Mouse (Mus musculus): ENCODE measurements around the gene Rnf187. TPM values are rescaled to one million over a fixed set of nuclear protein-coding genes. Genes with fewer than 3 reads are reported as not detected.

The Rnf187 gene
- total and polyA plus RNA-seq, 3 experiments = 185 to 195 (median 188) TPM

- no peaks in the 10 kb centered on the region for H3K79me2 ChIP-seq (replicated peaks; ENCODE audit: control insufficient read depth, extremely low read depth, insufficient read depth, poor library complexity, severe bottlenecking)
- in situ Hi-C loops (cut with MboI; ENCODE audit: low pct_ligation_motif_present, low pct_unique_long_range_greater_than_20kb, low sequenced_read_pairs) = no loop called here
- TF ChIP-seq HCFC1 (IDR thresholded peaks at IDR 0.05; ENCODE audit: low read depth, low read length) (no peak), SIN3A (IDR thresholded peaks at IDR 0.05; ENCODE audit: low read length) (no peak), USF2 (conservative IDR thresholded peaks at IDR 0.05; ENCODE audit: low read depth, low read length) (no peak), CHD2 (IDR thresholded peaks at IDR 0.05; ENCODE audit: low read length) (no peak), USF1 (IDR thresholded peaks at IDR 0.05; ENCODE audit: low read depth, low read length) (no peak), MAX (IDR thresholded peaks at IDR 0.05; ENCODE audit: low read length) (no peak), ETS1 (conservative IDR thresholded peaks at IDR 0.05; ENCODE audit: low read depth, low read length) (no peak), POLR2A (IDR thresholded peaks at IDR 0.05; ENCODE audit: low read depth, low read length) (no peak), CTCF (conservative IDR thresholded peaks at IDR 0.05 in 1 of 2, IDR thresholded peaks at IDR 0.05 in 1 of 2; ENCODE audit: low read depth in 2 of 2, low read length in 2 of 2) (no peak), KAT2A (IDR thresholded peaks at IDR 0.05; ENCODE audit: insufficient replicate concordance, low read length) (no peak), ZMIZ1 (IDR thresholded peaks at IDR 0.05; ENCODE audit: low read depth, low read length) (no peak), EP300 (IDR thresholded peaks at IDR 0.05; ENCODE audit: low read length) (no peak), BHLHE40 (IDR thresholded peaks at IDR 0.05; ENCODE audit: low read depth, low read length) (no peak), ZC3H11A (IDR thresholded peaks at IDR 0.05; ENCODE audit: low read depth, low read length) (no peak), NRF1 (IDR thresholded peaks at IDR 0.05; ENCODE audit: low read depth, low read length) (no peak)
- H3K36me3 ChIP-seq (replicated peaks in 1 of 2; ENCODE audit: control insufficient read depth in 1 of 2, insufficient read depth in 1 of 2, low read length in 1 of 2) = no peaks in the 10 kb centered on the region
- no peak within 1 kb of the TSS for H3K9ac ChIP-seq (ENCODE audit: insufficient read depth, low read depth)
- H3K27me3 ChIP-seq (replicated peaks) = peaks cover 59% of the 10 kb centered on the region
- H3K4me1 ChIP-seq (ENCODE audit: control insufficient read depth in 1 of 2, insufficient read depth in 2 of 2) = peaks cover 0 to 11% of the 10 kb centered on the region in 2 experiments; a peak in 2 of 4 replicates
- H3K27ac ChIP-seq (ENCODE audit: insufficient read depth, low read depth) = no peak within 1 kb of the TSS
- no peak within 1 kb of the TSS for H3K4me3 ChIP-seq (replicated peaks in 1 of 3; ENCODE audit: low read depth in 2 of 3, low read length in 2 of 3, poor library complexity in 1 of 3)
- no peak for DNase-seq (ENCODE audit: extremely low read depth)
- dilution Hi-C loops (cut with MboI; ENCODE audit: extremely low pct_ligation_motif_present, extremely low pct_unique_long_range_greater_than_20kb, low sequenced_read_pairs) = no loop called here
- H3K4me2 ChIP-seq (ENCODE audit: insufficient read depth, low read depth, poor library complexity, severe bottlenecking) = no peak within 1 kb of the TSS
- no peaks in the 10 kb centered on the region for H3K9me3 ChIP-seq (replicated peaks; ENCODE audit: low read length)
Observed at GRCm38 (mm10) chr11:58948542-58949479, 10.1 kb upstream of the Rnf187 start, which contains the start of gene Hist3h2ba. TSS of gene Hist3h2ba (plus strand) at chr11:58948920.

- dilution Hi-C loops (cut with MboI; ENCODE audit: extremely low pct_ligation_motif_present, extremely low pct_unique_long_range_greater_than_20kb, low sequenced_read_pairs) (no loop called here), in situ Hi-C loops (cut with MboI; ENCODE audit: low pct_ligation_motif_present, low pct_unique_long_range_greater_than_20kb, low sequenced_read_pairs) (no loop called here)
- Histone ChIP-seq H3K9me3 (replicated peaks; ENCODE audit: low read length) (no peaks in the 10 kb centered on the region), H3K9ac (ENCODE audit: insufficient read depth, low read depth) (no peak overlapping the region), H3K4me3 (replicated peaks in 1 of 3; ENCODE audit: low read depth in 2 of 3, low read length in 2 of 3, poor library complexity in 1 of 3) (no peak overlapping the region), H3K4me2 (ENCODE audit: insufficient read depth, low read depth, poor library complexity, severe bottlenecking) (no peak overlapping the region), H3K4me1 (ENCODE audit: control insufficient read depth in 1 of 2, insufficient read depth in 2 of 2) (peaks cover 0 to 3% of the 10 kb centered on the region in 2 experiments; a peak in 2 of 4 replicates), H3K27ac (ENCODE audit: insufficient read depth, low read depth) (no peak overlapping the region), H3K27me3 (replicated peaks) (peaks cover 61% of the 10 kb centered on the region), H3K36me3 (replicated peaks in 1 of 2; ENCODE audit: control insufficient read depth in 1 of 2, insufficient read depth in 1 of 2, low read length in 1 of 2) (no peaks in the 10 kb centered on the region), H3K79me2 (replicated peaks; ENCODE audit: control insufficient read depth, extremely low read depth, insufficient read depth, poor library complexity, severe bottlenecking) (no peaks in the 10 kb centered on the region)
- no peak for DNase-seq (ENCODE audit: extremely low read depth)
- TF ChIP-seq ZMIZ1 (IDR thresholded peaks at IDR 0.05; ENCODE audit: low read depth, low read length) = no peak
Observed at GRCm38 (mm10) chr11:58947798-58948528, 9.2 kb upstream of the Rnf187 start.
